Mouse (Mus musculus) gastrocnemius, postnatal 25 days (tissue): ENCODE data around the gene Cbx4. TPM values are rescaled to one million over a fixed set of nuclear protein-coding genes. Genes with fewer than 3 reads are reported as not detected.
A peak's percentile ranks its signal among the peaks of the same experiment; 100 is the strongest.
"Not testable (repeated sequence)": the region's sequence is repeated elsewhere in the genome, so short reads cannot be mapped to it uniquely, and the experiment has no call there.

Experiments used
- DNase-seq: peaks from one replicate; pipeline ENCODE4 v3.0.0; 2022
- total RNA-seq, 2 experiments: library from RNA; stranded (reverse); gene quantifications; 1 replicate in 1 of 2; 2 replicates in 1 of 2; pipeline ENCODE4 v1.2.3; 2021

Gene Cbx4
- total RNA-seq, 2 experiments from 2014 or later, result 2.4 to 3.5 TPM

- no peak for DNase-seq
Measured at GRCm38 (mm10) chr11:119111345-119111744, 25.3 kb upstream of the Cbx4 start.

DNA sequence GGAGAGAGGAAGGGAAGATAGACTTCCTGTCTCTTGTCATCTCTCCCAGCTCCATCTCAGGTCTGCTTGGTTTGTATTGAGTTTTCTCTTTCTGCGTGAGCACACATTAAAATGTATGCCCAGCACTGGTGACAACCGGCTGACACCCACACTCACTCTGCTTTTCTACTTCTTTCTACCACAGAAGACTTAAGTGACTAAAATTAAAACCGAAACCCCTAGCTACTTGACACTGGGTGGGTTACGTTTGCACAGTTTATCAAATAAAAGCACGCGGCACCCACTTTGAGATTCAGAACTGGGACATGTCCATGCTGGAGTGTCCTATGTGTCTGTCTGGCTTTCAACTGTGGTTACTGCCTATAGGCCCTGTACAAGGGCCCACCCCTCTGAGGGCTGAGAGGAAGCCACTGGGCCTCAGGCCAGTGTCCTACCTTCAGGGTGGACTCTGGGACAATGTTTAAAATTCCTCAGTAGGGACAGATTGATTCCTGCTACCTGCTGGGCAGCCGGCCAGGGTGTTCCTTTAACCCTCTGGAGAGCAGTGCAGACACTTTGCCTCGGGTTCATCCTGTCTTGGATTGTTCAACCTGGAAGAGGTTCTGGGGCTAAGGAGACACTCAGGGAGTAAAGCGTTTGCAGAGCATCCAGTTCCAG, 23.5 kb upstream of the Cbx4 start:
- no peak for DNase-seq

DNA sequence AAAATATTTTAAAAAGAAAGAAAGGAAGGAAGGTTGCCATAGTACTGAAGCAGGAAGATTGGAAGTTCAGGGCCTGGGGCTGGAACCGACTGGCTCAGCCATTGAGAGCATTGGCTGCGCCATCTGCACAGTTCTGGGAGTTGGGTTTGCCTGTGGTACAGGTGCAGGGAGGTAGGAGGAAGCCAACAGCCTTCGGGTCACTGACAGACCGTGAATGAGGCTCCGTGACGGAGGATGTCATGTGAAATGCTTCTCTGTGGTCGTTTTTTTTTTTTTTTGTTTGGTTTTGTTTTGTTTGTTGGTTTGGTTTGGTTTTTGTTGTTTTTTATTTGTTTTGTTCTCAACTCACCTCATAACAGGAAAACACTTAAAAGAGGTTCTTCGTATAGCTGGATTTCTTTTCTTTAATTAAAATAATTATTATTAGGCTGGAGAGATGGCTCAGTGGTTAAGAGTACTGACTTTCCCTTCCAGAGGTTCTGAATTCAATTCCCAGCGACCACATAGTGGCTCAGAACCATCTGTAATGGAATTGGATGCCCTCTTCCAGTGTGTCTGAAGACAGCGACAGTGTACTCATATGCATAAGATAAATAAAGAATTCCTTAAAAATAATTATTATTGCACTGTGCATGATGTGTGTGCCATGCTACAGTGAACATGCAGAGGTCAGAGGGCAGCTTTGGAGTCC, 22.7 kb upstream of the Cbx4 start:
- DNase-seq, result no peak

DNA sequence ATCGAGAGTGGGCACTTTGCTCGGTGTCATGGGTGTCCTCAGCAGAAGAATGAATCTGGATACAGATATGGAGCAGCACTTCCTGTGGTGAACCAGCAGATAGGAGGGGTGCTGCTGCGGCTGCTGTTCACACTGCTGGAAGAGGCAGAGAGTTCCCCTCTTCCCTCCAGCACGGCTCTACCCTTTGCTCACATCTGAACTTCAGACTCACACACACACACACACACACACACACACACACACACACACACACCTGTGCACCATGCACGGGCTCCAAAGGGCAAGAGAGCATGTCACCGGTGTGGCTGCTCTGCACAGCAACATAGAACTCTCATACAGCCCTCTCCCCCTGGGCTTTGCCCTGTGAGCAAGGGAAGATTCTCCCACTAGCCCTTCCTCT, 20.3 kb upstream of the Cbx4 start:
- DNase-seq, result no peak

- no peak for DNase-seq
Measured at GRCm38 (mm10) chr11:119105748-119106147, 19.7 kb upstream of the Cbx4 start.

DNA sequence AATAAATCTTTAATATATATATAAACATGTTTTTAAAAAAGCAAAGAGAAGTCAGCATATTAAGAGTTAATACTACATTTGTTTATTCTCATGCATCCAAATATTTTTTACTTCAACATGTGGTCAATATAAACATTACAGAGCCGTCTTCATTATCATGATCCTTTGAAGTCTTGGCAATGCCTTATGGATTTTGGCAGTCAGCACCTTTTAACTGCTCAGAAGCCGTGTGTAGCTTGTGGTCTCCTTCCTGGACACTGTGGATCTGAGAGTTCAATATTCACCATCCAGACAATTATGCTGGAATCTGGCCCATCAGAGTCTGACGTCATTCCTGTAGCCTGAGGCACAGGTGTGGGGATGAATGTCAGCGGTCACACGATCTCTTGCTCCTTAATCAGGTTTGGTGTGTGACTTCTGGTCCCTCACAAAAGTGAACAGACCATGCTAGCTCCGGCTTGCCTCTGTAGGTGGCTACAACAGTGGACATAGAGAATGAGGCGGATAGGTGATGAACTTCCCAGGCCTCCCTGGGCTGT, 19.1 kb upstream of the Cbx4 start:
- DNase-seq, result no peak

DNA sequence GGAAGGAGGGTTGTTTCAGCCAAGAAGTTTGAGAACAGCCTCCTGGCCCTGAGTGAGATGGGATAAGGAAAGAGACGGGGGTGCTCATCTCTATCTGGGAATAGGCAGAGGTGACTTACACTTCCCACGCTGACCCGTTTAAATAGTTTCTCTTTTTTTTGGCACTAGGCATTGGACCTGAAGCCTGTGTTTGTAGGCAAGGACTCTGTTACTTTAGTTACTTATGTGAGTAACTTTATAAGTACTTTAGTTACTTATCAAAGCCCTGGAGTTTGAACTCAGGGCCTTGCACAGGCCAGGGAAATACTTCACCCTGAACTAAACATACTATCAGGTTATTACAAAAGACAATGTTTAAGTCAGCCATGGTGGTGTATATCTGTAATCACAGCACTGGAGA, 18.0 kb upstream of the Cbx4 start:
- DNase-seq, result no peak

DNA sequence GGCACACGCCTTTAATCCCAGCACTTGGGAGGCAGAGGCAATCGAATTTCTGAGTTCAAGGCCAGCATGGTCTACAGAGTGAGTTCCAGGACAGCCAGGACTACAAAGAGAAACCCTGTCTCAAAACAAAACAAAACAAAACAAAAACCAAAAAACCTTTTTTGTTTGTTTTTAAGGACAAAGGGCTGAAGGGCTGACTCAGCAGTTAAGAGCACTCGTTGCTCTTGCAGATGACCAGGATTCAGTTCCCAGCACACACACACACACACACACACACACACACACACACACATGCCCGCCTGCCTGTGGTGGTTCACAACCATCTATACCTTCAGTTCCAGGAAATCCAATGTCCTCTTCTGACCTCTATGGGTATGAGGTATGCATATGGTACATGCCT, 14.3 kb upstream of the Cbx4 start:
- DNase-seq, result not testable (repeated sequence)

DNA sequence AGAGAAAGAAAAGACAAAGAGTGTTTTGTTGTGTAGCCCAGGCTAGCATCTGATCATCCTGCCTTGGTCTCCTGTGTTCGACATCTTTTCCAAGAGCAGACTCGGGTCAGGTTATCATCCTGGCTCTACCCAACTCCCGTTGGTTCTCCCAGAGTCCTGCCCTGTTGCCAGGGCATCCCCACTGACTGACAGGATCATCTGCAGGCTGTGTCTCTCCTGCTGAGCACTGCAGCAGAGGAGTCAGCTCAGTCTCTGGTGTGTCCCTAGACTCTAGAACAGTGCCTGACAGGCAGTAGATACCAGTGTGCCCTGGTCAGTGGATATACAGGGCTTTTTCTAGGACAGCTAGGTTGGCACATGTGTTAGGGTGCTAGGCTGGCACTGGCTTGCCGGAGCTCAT, 12.2 kb upstream of the Cbx4 start:
- no peak for DNase-seq

DNA sequence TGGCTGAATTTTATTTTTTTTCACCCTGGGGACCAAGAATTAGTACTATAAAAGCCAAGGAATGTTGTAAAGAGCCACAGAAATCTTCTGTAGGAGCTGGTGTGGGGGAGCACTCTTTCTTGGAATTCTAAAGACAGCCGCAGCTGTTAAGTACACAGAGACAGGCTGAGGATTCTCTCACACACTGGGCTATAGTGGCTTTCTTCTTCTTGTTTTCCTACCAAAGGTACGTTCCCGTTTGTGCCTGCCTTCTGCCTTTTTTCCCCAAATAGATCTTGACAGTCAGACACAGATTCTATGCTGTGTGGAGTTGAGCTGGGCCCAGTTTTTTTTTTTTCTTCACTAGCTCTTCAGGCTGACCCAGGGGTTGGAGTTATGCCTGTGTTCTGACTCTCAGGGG, 9.4 kb upstream of the Cbx4 start:
- DNase-seq, result no peak

DNA sequence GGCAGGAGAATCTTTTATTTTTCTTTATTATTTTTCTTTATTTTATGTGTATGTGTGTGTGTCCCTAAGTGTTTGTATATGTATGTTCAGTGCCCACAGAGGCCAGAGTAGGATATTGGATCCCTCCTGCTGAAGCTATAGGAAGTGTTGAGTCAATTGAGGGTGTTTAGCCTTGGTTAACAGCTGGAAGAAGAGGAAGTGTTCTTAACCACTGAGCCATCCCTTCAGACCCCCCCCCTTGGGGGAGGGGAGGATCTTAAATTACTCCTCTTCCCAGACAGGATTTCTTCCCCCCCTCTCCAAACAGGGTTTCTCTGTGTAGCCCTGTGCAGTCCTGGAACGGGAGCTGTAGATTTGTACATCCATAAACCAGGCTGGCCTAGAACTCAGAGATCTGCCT, 7.3 kb upstream of the Cbx4 start:
- DNase-seq, result no peak

GRCm38 (mm10) chr11:119092286-119092685, 6.3 kb upstream of the Cbx4 start:
- no peak for DNase-seq

GRCm38 (mm10) chr11:119091598-119091991, 5.6 kb upstream of the Cbx4 start:
- peak; percentile 52 for DNase-seq

GRCm38 (mm10) chr11:119090961-119091597, 5.1 kb upstream of the Cbx4 start:
- peak; percentile 82 for DNase-seq

DNA sequence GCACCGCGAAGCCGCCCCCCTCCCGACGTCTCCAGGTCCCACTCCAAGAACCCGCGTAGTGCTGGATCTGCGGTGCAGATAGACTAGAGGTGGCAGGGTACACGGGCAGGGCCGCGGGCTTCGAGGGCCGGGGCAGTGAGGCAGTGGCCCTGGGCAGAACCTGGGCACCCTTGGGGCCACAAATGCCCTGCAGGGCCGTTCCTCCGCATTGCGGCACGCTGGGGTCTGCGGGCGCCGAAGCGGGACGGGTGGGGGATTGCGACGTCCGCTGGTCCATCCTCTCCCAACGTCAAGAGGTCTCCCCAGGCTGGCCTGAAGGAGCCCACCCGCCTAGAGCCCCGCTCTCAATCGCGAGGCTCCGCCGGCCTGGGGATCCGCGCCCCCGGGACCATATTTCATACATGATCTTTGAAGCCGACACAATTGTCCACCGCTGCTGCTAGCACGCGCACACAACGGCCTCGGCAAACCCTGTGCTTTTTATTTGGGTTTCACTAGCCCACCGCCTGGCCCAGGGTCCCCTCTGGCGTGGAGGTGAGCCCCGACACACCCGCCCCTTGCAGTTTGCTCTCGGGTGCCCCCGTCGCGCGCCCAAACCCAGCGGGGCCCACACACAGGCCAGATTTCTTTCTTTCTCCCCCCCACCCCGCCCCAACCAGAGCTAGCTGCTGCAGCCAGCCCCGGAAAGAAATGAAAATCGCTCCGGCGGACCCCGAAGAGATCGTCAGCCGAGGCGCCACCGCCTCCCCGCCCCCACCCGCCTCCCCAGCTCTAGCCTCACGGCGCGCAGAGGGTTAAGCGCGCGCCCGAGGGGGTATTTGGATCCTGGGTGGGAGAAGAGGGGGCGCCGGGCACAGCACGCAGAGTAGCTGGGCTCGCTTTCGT, 4.3 kb upstream of the Cbx4 start:
- no peak for DNase-seq

DNA sequence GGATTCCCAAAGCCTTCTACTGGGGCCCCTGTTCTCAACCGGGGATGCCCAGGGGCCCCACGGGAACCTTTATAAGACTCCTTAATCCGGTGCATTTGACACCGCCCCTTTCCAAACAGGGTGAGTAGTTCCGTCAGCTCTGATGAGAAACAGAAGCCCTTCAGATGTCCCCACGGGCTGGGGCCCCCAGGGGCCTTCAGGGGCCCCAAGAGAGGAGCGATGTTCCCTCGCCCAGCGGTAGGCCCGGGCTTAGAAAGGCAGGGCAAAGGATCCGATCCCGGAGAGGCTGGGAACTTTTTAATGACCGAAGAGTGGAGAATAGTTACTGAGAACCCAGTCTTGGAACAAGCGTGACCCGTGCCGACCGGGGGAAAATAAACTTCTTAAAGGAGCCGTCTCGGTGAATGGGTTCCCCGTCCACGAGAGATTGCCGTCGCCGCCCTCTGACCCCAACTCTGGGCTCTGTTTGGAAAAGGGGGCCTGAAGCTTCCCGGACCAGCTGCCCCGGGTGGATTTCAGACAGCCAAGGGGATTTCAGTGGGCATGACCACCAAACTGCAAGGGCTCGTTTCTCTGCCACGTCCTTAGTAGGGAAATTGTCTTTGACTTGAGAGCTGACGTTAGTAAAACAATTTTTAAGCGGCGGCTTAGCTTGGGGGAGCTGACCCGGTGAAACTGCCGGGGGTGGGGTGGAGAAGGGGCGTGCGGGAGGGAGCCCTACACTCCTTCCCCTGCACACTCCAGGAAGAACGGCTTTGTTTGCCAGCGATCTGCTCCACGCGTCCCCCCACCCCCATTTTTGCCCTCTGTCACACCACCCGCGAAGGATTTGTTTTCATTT, 3.4 kb upstream of the Cbx4 start:
- DNase-seq, result no peak

GRCm38 (mm10) chr11:119088391-119089234, 2.6 kb upstream of the Cbx4 start:
- no peak for DNase-seq

DNA sequence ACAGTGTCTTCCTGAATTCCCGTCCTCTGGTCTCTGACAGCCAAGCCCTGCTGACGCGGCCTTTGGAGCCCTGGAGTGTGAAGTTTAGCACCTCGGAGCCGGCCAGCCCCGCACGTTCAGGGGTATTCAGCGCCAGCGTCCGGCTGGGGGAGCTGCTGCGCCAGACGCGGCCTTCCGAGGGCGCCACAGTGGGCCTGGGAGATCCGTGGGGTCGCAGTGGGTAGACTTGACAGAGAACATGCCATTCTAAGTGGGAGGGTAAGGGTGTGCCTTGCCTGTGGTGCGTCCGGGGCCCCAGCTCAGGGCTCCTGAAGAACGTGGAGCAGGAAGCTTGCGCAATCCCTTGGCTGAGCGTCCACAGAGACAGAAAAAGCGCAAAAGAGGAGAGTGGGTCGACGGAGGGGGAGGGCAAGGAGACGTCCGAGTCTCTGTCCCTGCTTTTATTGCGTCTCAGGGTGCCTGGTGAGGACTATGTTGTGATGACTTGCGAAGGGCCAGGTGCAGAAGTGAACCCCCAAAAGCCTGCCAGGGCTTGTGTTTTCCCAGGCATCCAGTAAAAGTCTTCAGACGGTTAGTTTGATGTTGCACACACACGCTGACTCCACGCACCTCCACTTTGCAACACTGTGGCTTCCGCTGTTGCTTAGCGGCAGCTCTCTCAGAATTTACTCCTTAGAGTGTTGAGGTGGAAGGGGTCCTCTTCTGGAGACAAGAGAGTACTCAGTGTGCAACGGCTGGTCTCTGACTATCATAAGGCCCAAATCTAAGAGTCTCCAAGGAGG, 1.5 kb upstream of the Cbx4 start:
- no peak for DNase-seq

DNA sequence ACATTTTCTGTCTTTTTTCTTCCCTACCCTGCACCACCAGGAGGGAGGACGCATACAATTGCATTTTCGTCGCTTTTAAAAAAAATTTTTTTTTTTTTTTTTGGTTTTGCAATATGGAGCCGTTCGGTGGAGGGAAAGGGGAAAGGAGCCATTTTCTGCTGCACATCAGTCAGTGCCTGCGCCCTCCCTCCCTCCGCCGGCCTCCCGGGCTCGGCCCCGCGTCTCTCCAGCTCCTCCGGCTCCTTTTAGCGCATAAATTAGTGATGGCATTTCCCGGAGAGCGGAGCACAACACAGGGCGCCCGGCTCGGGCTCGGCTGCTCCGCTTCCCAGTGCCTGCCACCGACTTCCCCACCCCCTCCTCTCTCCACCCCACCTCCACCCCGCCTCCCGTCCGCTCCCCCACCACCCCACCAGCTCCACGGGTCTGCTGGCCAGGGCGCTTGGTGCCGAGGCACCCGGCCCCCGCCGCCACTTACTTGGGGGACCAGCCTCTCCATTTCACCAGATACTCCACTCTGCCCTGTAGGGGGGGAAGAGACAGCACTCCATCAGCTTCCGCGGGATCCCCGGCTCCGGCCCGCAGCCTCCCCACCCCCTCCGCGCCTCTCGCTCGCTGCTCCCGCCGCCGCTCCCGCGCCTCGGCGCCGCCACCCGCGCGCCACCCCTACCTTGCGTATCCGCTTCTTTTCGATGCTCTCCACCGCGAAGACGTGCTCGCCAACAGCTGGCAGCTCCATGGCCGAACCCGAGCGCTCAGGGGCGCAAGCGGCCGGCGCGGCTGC, 550 bp downstream of the Cbx4 start:
- DNase-seq, result peak; percentile 72
